Mouse (Mus musculus): Measurements from ENCODE around the gene Kcnk7.

GRCm38 (mm10) chr19:5710581-5710980 is 6.4 kb downstream of the Kcnk7 start:
- no peak for TF ChIP-seq MAFK (IDR thresholded peaks at IDR 0.05; ENCODE audit: insufficient read depth, low read depth, low read length)
- no peak for TF ChIP-seq CHD2 (IDR thresholded peaks at IDR 0.05; ENCODE audit: low read depth, low read length)
- TF ChIP-seq ZC3H11A (IDR thresholded peaks at IDR 0.05; ENCODE audit: borderline replicate concordance, low read depth, low read length): no peak
- no peak for TF ChIP-seq ZNF384 (IDR thresholded peaks at IDR 0.05; ENCODE audit: low read depth, low read length)
- TF ChIP-seq HCFC1 (IDR thresholded peaks at IDR 0.05; ENCODE audit: borderline replicate concordance, insufficient read depth, low read length): no peak
